Mouse (Mus musculus): Measurements from ENCODE around the gene Il27ra. TPM values are rescaled to one million over a fixed set of nuclear protein-coding genes. Genes with fewer than 3 reads are reported as not detected.

Il27ra gene
- polyA plus RNA-seq, 1 experiment from 2014 or later: 0.27 TPM

DNA sequence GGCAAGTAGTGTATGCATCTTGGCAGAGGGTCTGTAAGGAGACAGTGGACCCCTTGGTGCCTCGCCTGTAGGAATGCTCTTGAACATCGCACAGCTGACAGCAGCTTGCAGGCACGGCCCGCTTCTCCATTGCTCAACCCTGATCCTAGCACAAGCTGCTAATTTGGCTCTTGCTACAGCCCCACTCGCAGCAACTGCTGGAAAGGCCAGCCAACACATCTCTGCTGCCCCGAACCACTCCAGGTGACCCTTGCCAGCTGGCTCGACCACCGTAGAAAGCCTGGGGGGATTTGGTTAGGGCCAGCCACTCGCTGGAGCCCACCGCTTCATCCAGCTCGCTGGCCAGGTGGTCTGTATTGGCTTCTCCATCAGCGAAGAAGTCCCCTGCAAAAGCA lies 556 bp upstream of the Il27ra start:
- H3K4me2 ChIP-seq (ENCODE audit: low read depth, severe bottlenecking): peak overlapping the region; percentile 74; the same call in 1 of the 2 replicates
- DNase-seq (ENCODE audit: low spot score) (peak; percentile 29), ATAC-seq (ENCODE audit: insufficient number of reproducible peaks, low FRiP score, low TSS enrichment, low read depth) (no peak)
- peaks cover 45% of the 10 kb centered on the region for H3K27me3 ChIP-seq (ENCODE audit: control insufficient read depth, insufficient read depth, low read length)
- no peak overlapping the region; the same call in 1 of the 2 replicates for H3K4me3 ChIP-seq (ENCODE audit: low read depth, low read length)
- no peaks in the 10 kb centered on the region for H3K9me3 ChIP-seq (ENCODE audit: control insufficient read depth, low read length)
- H3K4me1 ChIP-seq (ENCODE audit: control insufficient read depth, insufficient read depth, low read length): peaks cover 7% of the 10 kb centered on the region; the same call in 1 of the 2 replicates
- WGBS: 31% methylated on average over 12 of the region's 12 CpGs
- H3K9ac ChIP-seq (ENCODE audit: low read length): no peak overlapping the region
- no peaks in the 10 kb centered on the region; the same call in 1 of the 2 replicates for H3K36me3 ChIP-seq (ENCODE audit: control insufficient read depth, insufficient read depth, low read length)
- H3K27ac ChIP-seq (replicated peaks; ENCODE audit: low read depth, low read length): no peak overlapping the region

DNA sequence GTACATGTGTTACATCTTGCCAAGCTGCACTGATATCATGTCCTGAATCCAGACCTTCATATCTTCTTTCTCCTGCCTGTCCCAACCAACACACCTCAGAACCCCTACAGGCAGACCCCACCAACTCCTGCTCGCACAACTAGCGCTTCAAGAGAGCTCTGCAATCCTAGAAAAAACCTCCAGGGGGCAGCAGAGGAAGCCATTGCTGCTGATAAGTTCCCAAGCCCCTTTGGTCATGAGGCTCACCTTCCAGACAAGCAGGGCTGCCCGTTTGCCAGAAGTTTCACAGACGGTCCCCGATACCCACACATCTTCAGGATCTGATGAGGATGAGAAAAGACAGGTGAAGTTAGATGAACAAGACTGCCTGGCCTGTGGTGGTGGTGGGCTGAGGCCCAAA lies 3.3 kb downstream of the Il27ra start:
- Histone ChIP-seq H3K4me1 (ENCODE audit: control insufficient read depth, insufficient read depth, low read length) (peaks cover 7% of the 10 kb centered on the region; the same call in 1 of the 2 replicates), H3K4me2 (ENCODE audit: low read depth, severe bottlenecking) (no peak overlapping the region), H3K36me3 (ENCODE audit: control insufficient read depth, insufficient read depth, low read length) (no peaks in the 10 kb centered on the region; the same call in 1 of the 2 replicates), H3K9me3 (ENCODE audit: control insufficient read depth, low read length) (no peaks in the 10 kb centered on the region), H3K9ac (ENCODE audit: low read length) (no peak overlapping the region), H3K4me3 (ENCODE audit: low read depth, low read length) (no peak overlapping the region), H3K27ac (replicated peaks; ENCODE audit: low read depth, low read length) (no peak overlapping the region), H3K27me3 (ENCODE audit: control insufficient read depth, insufficient read depth, low read length) (peaks cover 32% of the 10 kb centered on the region)
- 6% methylated on average over 5 of the region's 5 CpGs for WGBS
- ATAC-seq (ENCODE audit: insufficient number of reproducible peaks, low FRiP score, low TSS enrichment, low read depth) (no peak), DNase-seq (ENCODE audit: low spot score) (peak; percentile 93)

DNA sequence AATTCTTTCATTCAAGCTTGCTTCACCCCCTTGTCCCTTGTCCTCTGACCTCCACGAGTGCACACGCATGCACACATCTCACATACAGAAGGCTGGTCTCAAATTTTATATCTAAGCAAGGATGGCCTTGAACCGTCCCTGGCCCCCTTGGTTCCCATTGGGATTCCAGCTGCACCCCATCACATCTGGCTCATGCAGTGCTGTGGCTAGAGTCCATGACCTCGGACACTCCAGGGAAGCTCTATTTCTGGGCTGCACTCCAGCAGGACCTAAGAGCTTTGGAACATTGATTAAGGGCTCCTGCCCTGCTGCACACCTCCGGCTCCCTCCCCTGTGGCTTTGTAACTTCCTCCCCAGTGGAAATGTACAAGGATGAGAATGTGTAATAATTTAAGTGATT lies 4.4 kb downstream of the Il27ra start:
- 81% methylated on average over 5 of the region's 5 CpGs for WGBS
- ATAC-seq (ENCODE audit: insufficient number of reproducible peaks, low FRiP score, low TSS enrichment, low read depth): no peak
- no peak overlapping the region for H3K9ac ChIP-seq (ENCODE audit: low read length)

DNA sequence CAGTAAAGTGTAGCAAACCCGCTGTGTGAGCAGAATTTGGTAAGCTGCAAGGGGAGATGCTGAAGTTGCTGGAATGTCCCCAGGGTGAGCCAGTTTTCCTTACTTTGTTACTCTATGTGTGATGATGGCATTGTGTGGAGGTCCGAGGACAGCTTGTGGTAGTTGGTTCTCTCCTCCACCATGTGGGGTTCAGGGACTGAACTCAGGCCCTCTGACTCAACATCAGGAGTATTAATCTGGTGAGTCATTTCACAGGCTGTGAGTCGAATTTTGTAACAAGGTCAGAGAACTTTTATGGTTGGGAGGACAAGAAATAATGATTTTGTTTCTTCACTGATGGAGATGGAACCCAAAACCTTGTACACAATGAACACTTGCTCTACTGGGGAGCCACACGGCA lies 9.6 kb downstream of the Il27ra start:
- H3K4me1 ChIP-seq (ENCODE audit: control insufficient read depth, insufficient read depth, low read length): no peaks in the 10 kb centered on the region
- H3K4me2 ChIP-seq (ENCODE audit: low read depth, severe bottlenecking): no peak overlapping the region
- H3K4me3 ChIP-seq (ENCODE audit: low read depth, low read length): no peak overlapping the region
- 77% methylated on average over 4 of the region's 4 CpGs for WGBS
- H3K9me3 ChIP-seq (ENCODE audit: control insufficient read depth, low read length): no peaks in the 10 kb centered on the region
- H3K27me3 ChIP-seq (ENCODE audit: control insufficient read depth, insufficient read depth, low read length): peaks cover 5% of the 10 kb centered on the region
- ATAC-seq (ENCODE audit: insufficient number of reproducible peaks, low FRiP score, low TSS enrichment, low read depth) (no peak), DNase-seq (ENCODE audit: low spot score) (no peak)
- H3K9ac ChIP-seq (ENCODE audit: low read length): no peak overlapping the region
- H3K27ac ChIP-seq (replicated peaks; ENCODE audit: low read depth, low read length): no peak overlapping the region
- no peaks in the 10 kb centered on the region for H3K36me3 ChIP-seq (ENCODE audit: control insufficient read depth, insufficient read depth, low read length)

More for the DNA sequence above, 4.4 kb downstream of the Il27ra start:
- H3K4me3 ChIP-seq (ENCODE audit: low read depth, low read length): no peak overlapping the region
- peaks cover 7% of the 10 kb centered on the region; the same call in 1 of the 2 replicates for H3K4me1 ChIP-seq (ENCODE audit: control insufficient read depth, insufficient read depth, low read length)
- H3K27ac ChIP-seq (replicated peaks; ENCODE audit: low read depth, low read length): no peak overlapping the region
- no peaks in the 10 kb centered on the region for H3K9me3 ChIP-seq (ENCODE audit: control insufficient read depth, low read length)
- peaks cover 21% of the 10 kb centered on the region for H3K27me3 ChIP-seq (ENCODE audit: control insufficient read depth, insufficient read depth, low read length)
- DNase-seq (ENCODE audit: low spot score): no peak
- no peaks in the 10 kb centered on the region; the same call in 1 of the 2 replicates for H3K36me3 ChIP-seq (ENCODE audit: control insufficient read depth, insufficient read depth, low read length)
- H3K4me2 ChIP-seq (ENCODE audit: low read depth, severe bottlenecking): no peak overlapping the region

DNA sequence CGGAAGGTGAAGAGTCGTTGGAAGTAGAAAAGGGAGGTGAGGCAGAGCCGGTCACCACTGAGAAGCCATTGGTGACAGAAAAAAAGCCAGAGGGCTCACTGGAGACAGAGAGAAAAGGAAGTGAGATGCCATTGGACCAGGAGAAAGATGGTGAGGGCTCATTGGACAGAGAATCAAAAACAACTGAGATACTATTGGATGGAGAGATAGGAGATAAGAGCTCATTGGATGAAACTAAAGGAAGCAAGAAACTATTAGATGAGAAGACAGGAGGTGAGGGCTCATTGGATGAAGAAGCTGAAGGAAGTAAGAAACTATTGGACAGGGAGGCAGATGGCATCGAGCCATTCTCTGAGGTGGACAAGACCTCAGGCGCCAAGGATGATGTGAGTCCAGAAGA lies 13.1 kb downstream of the Il27ra start:
- H3K27me3 ChIP-seq (ENCODE audit: control insufficient read depth, insufficient read depth, low read length): peaks cover 27% of the 10 kb centered on the region
- H3K9ac ChIP-seq (ENCODE audit: low read length): no peak overlapping the region
- DNase-seq (ENCODE audit: low spot score) (no peak), ATAC-seq (ENCODE audit: insufficient number of reproducible peaks, low FRiP score, low TSS enrichment, low read depth) (no peak)
- 86% methylated on average over 5 of the region's 5 CpGs for WGBS
- H3K4me3 ChIP-seq (ENCODE audit: low read depth, low read length): no peak overlapping the region
- 0 out of 2 replicates have a peak, but pooled peaks cover 2% of the 10 kb centered on the region for H3K4me1 ChIP-seq (ENCODE audit: control insufficient read depth, insufficient read depth, low read length)
- H3K36me3 ChIP-seq (ENCODE audit: control insufficient read depth, insufficient read depth, low read length): no peaks in the 10 kb centered on the region
- no peak overlapping the region for H3K27ac ChIP-seq (replicated peaks; ENCODE audit: low read depth, low read length)
- no peak overlapping the region for H3K4me2 ChIP-seq (ENCODE audit: low read depth, severe bottlenecking)
- H3K9me3 ChIP-seq (ENCODE audit: control insufficient read depth, low read length): no peaks in the 10 kb centered on the region

DNA sequence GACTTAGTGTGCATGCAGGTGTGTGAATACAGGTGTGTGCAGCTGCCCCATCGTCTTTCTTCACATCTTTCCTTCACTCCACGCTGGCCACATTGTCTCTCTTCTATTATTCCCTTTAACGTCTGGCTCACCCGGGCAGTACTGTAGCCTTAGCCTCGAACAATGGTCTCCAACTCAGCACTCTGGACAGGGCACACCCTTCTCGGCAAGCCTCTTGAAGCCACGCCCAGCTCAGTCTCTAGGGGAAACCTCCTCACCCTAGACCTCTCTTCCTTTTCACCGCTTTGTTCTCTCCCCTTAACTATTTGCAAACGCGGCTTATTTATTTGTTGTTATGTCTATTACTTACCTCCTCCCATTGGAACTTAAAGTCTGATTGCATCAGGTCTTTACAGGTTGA lies 14.9 kb downstream of the Il27ra start:
- 18% methylated on average over 10 of the region's 10 CpGs for WGBS
- peaks cover 27% of the 10 kb centered on the region for H3K27me3 ChIP-seq (ENCODE audit: control insufficient read depth, insufficient read depth, low read length)
- no peak overlapping the region for H3K4me2 ChIP-seq (ENCODE audit: low read depth, severe bottlenecking)
- no peak overlapping the region for H3K4me3 ChIP-seq (ENCODE audit: low read depth, low read length)
- ATAC-seq (ENCODE audit: insufficient number of reproducible peaks, low FRiP score, low TSS enrichment, low read depth) (no peak), DNase-seq (ENCODE audit: low spot score) (peak; percentile 34)
- no peaks in the 10 kb centered on the region for H3K36me3 ChIP-seq (ENCODE audit: control insufficient read depth, insufficient read depth, low read length)
- no peak overlapping the region for H3K9ac ChIP-seq (ENCODE audit: low read length)
- no peak overlapping the region for H3K27ac ChIP-seq (replicated peaks; ENCODE audit: low read depth, low read length)
- no peaks in the 10 kb centered on the region for H3K9me3 ChIP-seq (ENCODE audit: control insufficient read depth, low read length)
- 0 out of 2 replicates have a peak, but pooled peaks cover 6% of the 10 kb centered on the region for H3K4me1 ChIP-seq (ENCODE audit: control insufficient read depth, insufficient read depth, low read length)

DNA sequence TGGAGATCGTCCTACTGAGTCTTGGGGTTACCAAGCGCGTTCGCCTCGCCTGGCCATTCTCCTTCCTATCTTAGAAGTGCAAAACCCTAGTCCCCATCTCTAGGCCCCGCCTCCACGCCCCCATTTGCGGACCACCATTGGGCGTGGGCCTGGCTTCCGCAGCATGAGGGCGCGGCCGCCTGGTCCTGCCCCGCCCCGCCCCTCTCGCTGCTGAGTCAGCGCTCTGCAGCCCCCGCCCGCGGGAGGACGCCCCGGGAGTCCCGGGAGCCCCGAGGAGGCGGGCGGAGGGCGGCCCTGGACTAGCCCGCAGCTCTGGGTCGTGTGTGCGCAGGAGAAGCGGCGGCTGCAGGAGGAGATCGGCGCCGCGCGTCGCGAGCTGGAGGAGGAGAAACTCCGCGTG lies 16.5 kb downstream of the Il27ra start:
- peaks cover 36% of the 10 kb centered on the region for H3K27me3 ChIP-seq (ENCODE audit: control insufficient read depth, insufficient read depth, low read length)
- no peak overlapping the region for H3K27ac ChIP-seq (replicated peaks; ENCODE audit: low read depth, low read length)
- 0 out of 2 replicates have a peak overlapping the region, but pooled peaks have one; percentile 9 for H3K9ac ChIP-seq (ENCODE audit: low read length)
- H3K36me3 ChIP-seq (ENCODE audit: control insufficient read depth, insufficient read depth, low read length): no peaks in the 10 kb centered on the region
- peak overlapping the region; percentile 41 for H3K4me3 ChIP-seq (ENCODE audit: low read depth, low read length)
- H3K9me3 ChIP-seq (ENCODE audit: control insufficient read depth, low read length): no peaks in the 10 kb centered on the region
- peak overlapping the region; percentile 75 for H3K4me2 ChIP-seq (ENCODE audit: low read depth, severe bottlenecking)
- under 1% methylated on average over 41 of the region's 41 CpGs for WGBS
- peak; percentile 76 for DNase-seq (ENCODE audit: low spot score)
- H3K4me1 ChIP-seq (ENCODE audit: control insufficient read depth, insufficient read depth, low read length): 0 out of 2 replicates have a peak, but pooled peaks cover 9% of the 10 kb centered on the region
- ATAC-seq (ENCODE audit: insufficient number of reproducible peaks, low FRiP score, low TSS enrichment, low read depth): peak; percentile 72

DNA sequence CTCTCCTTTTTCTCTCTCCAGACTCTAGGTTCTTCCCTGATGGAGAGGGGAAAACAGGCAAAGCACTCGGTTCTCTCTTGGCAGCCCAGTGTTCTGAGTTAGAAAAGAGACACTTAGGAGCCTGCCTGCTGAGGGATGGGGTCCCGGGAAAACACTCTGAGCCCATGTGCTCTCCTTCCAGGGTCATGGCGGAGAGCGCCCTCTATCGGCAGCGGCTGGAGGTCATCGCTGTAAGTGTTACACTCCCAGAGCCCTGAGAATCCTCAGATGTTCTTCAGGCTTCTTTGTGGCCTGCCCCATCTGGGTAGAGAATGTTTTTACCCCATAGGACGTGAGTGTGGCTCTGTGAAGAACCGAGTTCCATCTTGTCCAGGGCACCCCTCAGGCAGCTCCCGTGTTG lies 18.2 kb downstream of the Il27ra start:
- no peaks in the 10 kb centered on the region for H3K36me3 ChIP-seq (ENCODE audit: control insufficient read depth, insufficient read depth, low read length)

DNA sequence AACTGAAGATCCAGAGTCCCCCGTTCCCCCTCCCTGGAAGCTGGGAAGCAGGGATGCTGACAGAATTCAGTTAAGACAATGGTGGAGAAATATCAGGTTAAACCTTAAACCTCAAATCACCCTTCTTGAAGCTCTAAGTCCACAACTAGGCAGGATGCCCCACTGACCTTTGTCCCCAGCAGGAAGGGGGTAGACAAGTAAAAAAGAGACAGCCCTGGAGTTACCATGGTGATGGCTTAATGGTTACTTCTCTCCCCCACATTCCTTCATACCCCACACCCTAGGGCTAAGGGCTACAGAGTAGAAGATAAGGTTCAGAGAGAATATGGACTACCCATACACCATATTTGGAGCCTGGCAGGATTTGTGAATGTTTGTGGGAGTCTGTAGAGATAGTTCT lies 18.8 kb downstream of the Il27ra start:
- no peaks in the 10 kb centered on the region for H3K36me3 ChIP-seq (ENCODE audit: control insufficient read depth, insufficient read depth, low read length)
- peaks cover 42% of the 10 kb centered on the region for H3K27me3 ChIP-seq (ENCODE audit: control insufficient read depth, insufficient read depth, low read length)
- DNase-seq (ENCODE audit: low spot score) (no peak), ATAC-seq (ENCODE audit: insufficient number of reproducible peaks, low FRiP score, low TSS enrichment, low read depth) (no peak)
- no peak overlapping the region for H3K27ac ChIP-seq (replicated peaks; ENCODE audit: low read depth, low read length)
- no peak overlapping the region for H3K4me2 ChIP-seq (ENCODE audit: low read depth, severe bottlenecking)
- no peaks in the 10 kb centered on the region for H3K9me3 ChIP-seq (ENCODE audit: control insufficient read depth, low read length)
- H3K4me1 ChIP-seq (ENCODE audit: control insufficient read depth, insufficient read depth, low read length): 0 out of 2 replicates have a peak, but pooled peaks cover 9% of the 10 kb centered on the region
- H3K4me3 ChIP-seq (ENCODE audit: low read depth, low read length): no peak overlapping the region
- no peak overlapping the region for H3K9ac ChIP-seq (ENCODE audit: low read length)
- WGBS: 79% methylated on average over 1 of the region's 1 CpGs

More for the DNA sequence above, 18.2 kb downstream of the Il27ra start:
- Histone ChIP-seq H3K4me2 (ENCODE audit: low read depth, severe bottlenecking) (no peak overlapping the region), H3K9ac (ENCODE audit: low read length) (no peak overlapping the region), H3K9me3 (ENCODE audit: control insufficient read depth, low read length) (no peaks in the 10 kb centered on the region), H3K27ac (replicated peaks; ENCODE audit: low read depth, low read length) (no peak overlapping the region), H3K27me3 (ENCODE audit: control insufficient read depth, insufficient read depth, low read length) (peaks cover 42% of the 10 kb centered on the region), H3K4me1 (ENCODE audit: control insufficient read depth, insufficient read depth, low read length) (0 out of 2 replicates have a peak, but pooled peaks cover 9% of the 10 kb centered on the region), H3K4me3 (ENCODE audit: low read depth, low read length) (no peak overlapping the region)
- ATAC-seq (ENCODE audit: insufficient number of reproducible peaks, low FRiP score, low TSS enrichment, low read depth) (no peak), DNase-seq (ENCODE audit: low spot score) (peak; percentile 79)
- WGBS: 13% methylated on average over 10 of the region's 10 CpGs
